Mouse (Mus musculus) liver, embryonic 18 days (tissue): Measurements from ENCODE around the gene Syde2. TPM values are rescaled to one million over a fixed set of nuclear protein-coding genes. Genes with fewer than 3 reads are reported as not detected.

Experiments
- polyA plus RNA-seq: library from polyadenylated mRNA; depleted of rRNA; stranded (reverse); fragments of >200 nt; gene quantifications from 2 replicates; pipeline ENCODE4 v1.2.3, GENCODE M21; 2012; rRNA removed

The Syde2 gene
- polyA plus RNA-seq: 1.6 and 1.9 TPM in 2 replicates

DNA sequence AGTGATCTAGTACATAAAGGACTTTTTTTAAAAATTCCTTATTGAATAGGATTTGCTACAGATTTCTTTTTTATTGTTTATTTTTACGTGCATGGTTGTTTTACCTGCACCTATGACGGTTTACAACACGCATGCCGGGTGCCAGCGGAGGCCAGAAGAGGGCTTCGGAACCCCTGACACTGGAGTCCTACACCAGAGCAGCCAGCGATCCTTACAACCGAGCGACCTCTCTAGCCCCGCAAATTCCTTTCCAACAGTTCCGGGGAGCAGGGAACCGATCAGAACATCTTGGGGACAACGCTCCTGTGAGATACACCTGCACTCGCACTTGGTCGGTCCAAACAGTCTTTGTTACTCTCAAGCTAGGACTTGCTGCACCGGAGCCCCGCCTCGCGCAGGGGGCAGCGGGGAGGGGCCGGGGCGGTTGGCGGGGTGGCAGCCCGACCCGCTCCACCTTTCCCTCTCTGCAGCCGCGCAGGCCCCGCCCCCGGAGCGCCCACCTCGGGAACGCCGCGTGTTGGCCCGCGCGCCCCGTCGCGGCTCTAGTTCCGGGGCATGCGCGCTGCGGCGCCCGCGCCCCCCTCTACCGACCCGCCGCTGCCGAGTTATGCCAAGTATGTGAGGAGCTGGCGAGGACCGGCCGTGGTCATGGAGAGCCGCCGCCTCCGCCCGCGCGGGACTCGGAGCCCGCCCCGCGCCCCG, at the start of gene Syde2:
Syde2 (plus strand) TSS at position 603 of the 702 bp plus-strand sequence.

Other genes starting within 250 kb of the Syde2 start
- gene Ddah1, start 229.2 kb upstream of the Syde2 start, polyA plus RNA-seq: 37.3 and 38.7 TPM in 2 replicates
- 8.3 and 9.0 TPM in 2 replicates for gene Bcl10, start 65.1 kb upstream of the Syde2 start, polyA plus RNA-seq
- gene 2410004B18Rik, start 49.9 kb upstream of the Syde2 start, polyA plus RNA-seq: 6.9 and 8.4 TPM in 2 replicates
- 0.12 and 0.16 TPM in 2 replicates for gene Wdr63, start 120.3 kb downstream of the Syde2 start, polyA plus RNA-seq
- gene Mcoln3, start 129.6 kb downstream of the Syde2 start, polyA plus RNA-seq: 0.05 and 0.10 TPM in 2 replicates
- gene Mcoln2, start 162.0 kb downstream of the Syde2 start, polyA plus RNA-seq: 3.7 and 4.0 TPM in 2 replicates
- 0.01 and 0.02 TPM in 2 replicates for gene Lpar3, start 233.1 kb downstream of the Syde2 start, polyA plus RNA-seq